Mouse (Mus musculus) thymus, postnatal 14 days (tissue): Measurements from ENCODE around the gene Astn2.
A peak's percentile ranks its signal among the peaks of the same experiment; 100 is the strongest.
"Not testable (repeated sequence)": the region's sequence is repeated elsewhere in the genome, so short reads cannot be mapped to it uniquely, and the experiment has no call there.

Source experiments
- DNase-seq: peaks from one replicate; pipeline ENCODE4 v3.0.0; 2021

Gene Astn2

GRCm38 (mm10) chr4:65743160-65743691, 661.2 kb downstream of the Astn2 start:
- no peak for DNase-seq

- no peak for DNase-seq
These were observed 680.0 kb downstream of the Astn2 start for GRCm38 (mm10) chr4:65724414-65724813.

- no peak for DNase-seq
These were observed 684.8 kb downstream of the Astn2 start for GRCm38 (mm10) chr4:65719610-65720009.

- no peak for DNase-seq
These were observed 686.5 kb downstream of the Astn2 start for GRCm38 (mm10) chr4:65717899-65718298.

GRCm38 (mm10) chr4:65716086-65716485, 688.3 kb downstream of the Astn2 start:
- DNase-seq, result no peak

GRCm38 (mm10) chr4:65711678-65712077, 692.7 kb downstream of the Astn2 start:
- no peak for DNase-seq

GRCm38 (mm10) chr4:65710623-65711022, 693.8 kb downstream of the Astn2 start:
- DNase-seq, result no peak

GRCm38 (mm10) chr4:65701848-65702247, 702.6 kb downstream of the Astn2 start:
- DNase-seq, result no peak

GRCm38 (mm10) chr4:65699743-65700361, 704.6 kb downstream of the Astn2 start:
- DNase-seq, result no peak

- no peak for DNase-seq
These were observed 709.2 kb downstream of the Astn2 start for GRCm38 (mm10) chr4:65695241-65695640.

- peak; percentile 2 for DNase-seq
These were observed 710.4 kb downstream of the Astn2 start for GRCm38 (mm10) chr4:65694011-65694410.

- DNase-seq, result no peak
These were observed 717.2 kb downstream of the Astn2 start for GRCm38 (mm10) chr4:65687006-65687723.

GRCm38 (mm10) chr4:65686258-65687005, 718.0 kb downstream of the Astn2 start:
- DNase-seq, result no peak

GRCm38 (mm10) chr4:65684401-65684800, 720.0 kb downstream of the Astn2 start:
- DNase-seq, result no peak

- DNase-seq, result not testable (repeated sequence)
These were observed 724.6 kb downstream of the Astn2 start for GRCm38 (mm10) chr4:65679786-65680185.

GRCm38 (mm10) chr4:65678929-65679328, 725.5 kb downstream of the Astn2 start:
- DNase-seq, result no peak

- DNase-seq, result no peak
These were observed 725.9 kb downstream of the Astn2 start for GRCm38 (mm10) chr4:65678495-65678894.

- no peak for DNase-seq
These were observed 730.0 kb downstream of the Astn2 start for GRCm38 (mm10) chr4:65674267-65674978.

- no peak for DNase-seq
These were observed 730.9 kb downstream of the Astn2 start for GRCm38 (mm10) chr4:65673418-65673933.

GRCm38 (mm10) chr4:65672294-65672693, 732.1 kb downstream of the Astn2 start:
- DNase-seq, result no peak

GRCm38 (mm10) chr4:65671585-65672184, 732.7 kb downstream of the Astn2 start:
- DNase-seq, result no peak

- no peak for DNase-seq
These were observed 737.3 kb downstream of the Astn2 start for GRCm38 (mm10) chr4:65667030-65667610.
